Mouse (Mus musculus) left cerebral cortex, postnatal 14 days (tissue): ENCODE results near the gene Gbe1. TPM values are rescaled to one million over a fixed set of nuclear protein-coding genes. Genes with fewer than 3 reads are reported as not detected.

Experiments
- DNase-seq, 2 experiments: peaks; one replicate each; pipeline ENCODE4 v3.0.0; 2021 to 2022; ENCODE audit warnings: low spot score in 2 of 2, mixed read lengths in 1 of 2
- intact Hi-C: fragments of 180-260 bp; cut with DNase I; formaldehyde crosslinking; loops from one replicate; pipeline ENCODE4 v1.15.1; 2025
- total RNA-seq, 2 experiments: library from RNA; stranded (reverse); gene quantifications; 2 replicates each; pipeline ENCODE4 v1.2.3; 2021

The Gbe1 gene
- total RNA-seq, 2 experiments from 2014 or later = 12.7 to 13.0 TPM

DNA sequence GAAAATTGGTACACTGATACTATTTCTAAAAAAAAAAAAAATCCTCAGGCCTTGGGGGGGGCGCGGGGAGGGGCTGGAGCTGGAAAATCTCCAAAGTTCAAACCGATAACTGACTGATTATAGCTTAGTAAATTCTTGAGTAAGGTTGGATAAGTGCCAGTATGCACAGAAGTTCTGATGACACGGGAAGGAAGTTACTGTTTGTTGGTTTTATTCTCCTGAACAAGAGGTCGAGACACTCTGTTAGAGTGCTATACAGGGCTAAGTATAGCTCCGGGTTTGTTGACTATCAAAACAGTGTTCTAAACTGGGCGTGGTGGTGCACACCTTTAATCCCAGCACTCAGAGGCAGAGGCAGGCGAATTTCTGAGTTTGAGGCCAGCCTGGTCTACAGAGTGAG is 36.3 kb downstream of the Gbe1 start:
- no peak for DNase-seq
- intact Hi-C loops = no loop called here

DNA sequence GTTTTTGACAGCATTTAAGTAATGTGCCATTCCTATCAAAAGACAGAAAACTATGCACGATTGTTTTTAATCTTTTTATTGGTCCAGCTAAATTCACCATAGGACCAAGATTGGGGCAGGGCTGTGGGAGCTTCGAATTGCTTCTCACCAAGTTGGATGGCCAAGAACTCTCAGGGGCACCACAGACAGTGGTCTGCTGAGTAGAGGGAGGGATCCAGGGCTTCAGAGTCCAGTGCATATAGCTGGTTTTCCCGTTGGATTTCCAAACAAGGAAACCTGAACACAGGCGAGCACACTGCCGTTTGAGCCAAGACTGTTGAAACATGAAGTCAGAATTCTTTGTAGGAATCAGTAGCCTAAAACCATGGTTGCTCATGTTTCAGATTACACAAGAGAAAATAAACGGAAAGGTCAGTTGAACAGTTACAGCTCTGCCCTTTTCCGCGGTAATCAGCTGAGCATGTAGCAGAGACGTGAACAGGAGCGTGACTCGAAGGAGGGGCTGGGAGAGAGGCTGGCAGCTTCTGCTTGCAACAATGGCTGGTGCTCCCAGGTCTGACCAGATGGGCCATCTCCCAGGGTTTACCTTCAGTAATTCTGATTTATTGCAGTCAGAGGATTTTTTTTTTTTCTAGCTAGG is 38.0 kb downstream of the Gbe1 start:
- no peak for DNase-seq
- intact Hi-C loops = no loop called here

- intact Hi-C loops = no loop called here
- no peak for DNase-seq
These were observed 38.8 kb downstream of the Gbe1 start for GRCm38 (mm10) chr16:70352571-70352970.

- intact Hi-C loops = no loop called here
- DNase-seq = no peak
These were observed 39.3 kb downstream of the Gbe1 start for GRCm38 (mm10) chr16:70353058-70353457.

GRCm38 (mm10) chr16:70358326-70358725 is 44.6 kb downstream of the Gbe1 start:
- intact Hi-C loops = no loop called here

DNA sequence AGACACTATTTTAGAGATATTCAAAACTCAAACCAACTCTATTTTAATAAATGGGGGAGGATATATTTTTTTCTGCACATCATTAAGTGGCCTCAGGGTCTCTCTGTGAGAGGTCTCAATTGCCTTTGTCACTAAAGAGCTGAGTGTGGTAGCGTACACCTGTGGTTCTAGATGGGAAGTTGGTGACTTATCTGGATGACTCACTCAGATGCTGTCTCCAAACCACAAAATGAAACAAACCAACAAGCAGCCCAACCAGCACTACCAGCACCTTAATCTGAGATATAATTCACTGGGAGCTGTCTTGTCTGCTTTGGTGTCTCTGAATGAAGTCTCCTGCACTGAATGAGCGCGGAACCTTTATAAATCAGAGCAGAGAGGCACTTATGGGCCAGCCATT is 51.5 kb downstream of the Gbe1 start:
- DNase-seq = no peak
- intact Hi-C loops = no loop called here

More at GRCm38 (mm10) chr16:70358326-70358725, 44.6 kb downstream of the Gbe1 start:
- no peak for DNase-seq

DNA sequence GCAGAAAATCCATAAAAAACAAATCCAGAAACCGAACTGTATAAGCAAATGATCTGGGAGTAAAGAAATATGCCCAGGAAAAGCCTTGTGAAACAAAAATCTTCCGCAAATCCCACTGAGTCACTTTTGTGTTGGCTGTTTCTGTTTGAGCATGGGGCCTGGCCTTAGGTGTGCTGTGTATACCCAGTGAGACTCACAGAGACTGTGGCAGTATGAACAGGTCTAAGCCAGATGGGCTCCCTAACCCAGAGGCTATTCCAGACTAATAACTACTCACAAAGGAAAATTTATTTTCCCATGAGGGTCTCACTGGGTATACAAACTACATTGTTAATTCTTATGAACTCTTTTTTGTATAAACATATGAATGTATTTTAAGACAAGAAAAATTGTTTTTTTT is 67.3 kb downstream of the Gbe1 start:
- intact Hi-C loops = no loop called here

DNA sequence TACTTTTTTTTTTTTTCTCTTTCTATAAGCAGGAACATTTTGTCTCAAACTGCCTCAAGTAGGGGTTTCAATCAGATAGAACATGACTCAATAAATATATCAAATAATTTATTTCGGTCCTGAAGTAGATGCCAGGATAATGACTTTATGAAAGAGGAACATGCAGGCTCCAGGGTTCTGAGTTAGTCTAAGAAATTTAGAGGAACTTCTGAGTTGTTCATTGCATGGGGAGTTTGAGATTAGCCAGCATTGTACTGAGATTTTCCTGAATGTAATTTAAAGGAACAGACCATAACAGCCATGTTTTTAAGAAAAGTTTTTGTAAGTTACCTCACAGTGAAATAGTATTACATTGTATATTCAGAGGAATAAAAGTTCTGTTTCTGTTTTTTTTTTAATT is 71.7 kb downstream of the Gbe1 start:
- intact Hi-C loops = no loop called here
- no peak for DNase-seq

More for the DNA sequence above, 67.3 kb downstream of the Gbe1 start:
- no peak for DNase-seq

GRCm38 (mm10) chr16:70387385-70387784 is 73.6 kb downstream of the Gbe1 start:
- intact Hi-C loops = no loop called here
- no peak for DNase-seq

- no peak for DNase-seq
- intact Hi-C loops = no loop called here
These were observed 81.5 kb downstream of the Gbe1 start for GRCm38 (mm10) chr16:70395276-70395675.

GRCm38 (mm10) chr16:70407780-70408179 is 94.0 kb downstream of the Gbe1 start:
- no peak for DNase-seq
- intact Hi-C loops = no loop called here

GRCm38 (mm10) chr16:70421077-70421476 is 107.3 kb downstream of the Gbe1 start:
- DNase-seq = no peak
- intact Hi-C loops = no loop called here

DNA sequence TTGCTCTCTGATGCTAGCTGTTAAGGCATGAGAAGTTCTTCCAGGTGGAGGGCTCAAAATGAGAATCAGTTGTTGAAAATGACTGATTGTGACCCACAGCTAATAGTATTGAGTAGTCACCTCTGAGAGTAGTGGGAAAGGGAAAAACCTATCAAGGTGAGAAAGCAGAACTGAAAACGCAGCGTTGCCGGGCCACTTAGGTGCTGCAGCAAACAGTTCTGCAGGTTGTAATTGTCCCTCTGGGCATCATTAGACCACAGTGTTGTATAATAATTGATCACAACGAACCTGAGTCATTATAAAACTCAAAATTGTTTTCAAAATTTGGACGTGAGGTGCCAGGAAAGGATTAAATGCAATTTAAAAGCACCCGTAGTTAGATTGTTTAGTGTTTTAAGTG is 135.8 kb downstream of the Gbe1 start:
- intact Hi-C loops = no loop called here
- DNase-seq = no peak

GRCm38 (mm10) chr16:70475583-70475982 is 161.8 kb downstream of the Gbe1 start:
- DNase-seq = no peak
- intact Hi-C loops = no loop called here

DNA sequence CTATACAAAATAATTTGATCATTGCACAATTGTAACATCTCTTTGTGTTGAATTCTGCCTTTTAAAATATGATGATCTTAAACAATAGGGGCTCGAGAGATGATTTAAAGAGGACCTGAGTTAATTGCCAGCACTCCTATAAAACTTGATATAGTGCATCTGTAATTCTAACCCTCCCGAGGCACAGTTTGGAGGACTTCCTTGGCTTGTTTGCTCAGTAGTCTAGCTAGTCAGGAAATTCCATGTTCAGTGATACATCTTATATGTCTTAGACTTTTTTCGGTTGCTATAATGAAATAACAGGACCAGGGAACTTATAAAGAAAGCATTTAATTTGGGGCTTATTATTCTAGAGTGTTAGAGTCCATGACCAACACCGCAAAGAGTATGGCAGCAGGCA is 162.4 kb downstream of the Gbe1 start:
- DNase-seq = no peak
- intact Hi-C loops = no loop called here

DNA sequence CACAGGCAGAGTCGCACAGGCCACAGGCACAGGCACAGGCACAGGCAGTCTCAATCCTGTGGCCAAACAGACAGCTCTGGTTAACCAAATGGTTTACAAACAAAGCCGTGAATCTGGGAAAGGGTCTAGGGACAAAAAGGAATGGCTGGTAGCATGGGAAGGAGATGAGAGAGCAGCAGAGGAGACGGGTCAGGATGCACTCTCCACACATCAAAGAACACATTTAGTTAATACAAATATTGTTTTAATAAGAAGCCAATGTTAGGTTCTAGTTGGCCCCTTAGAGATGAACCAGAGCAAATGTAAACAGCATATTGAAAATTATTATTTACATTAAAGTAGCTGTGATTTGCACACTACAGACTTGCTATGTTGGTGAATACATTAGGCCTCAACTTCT is 166.7 kb downstream of the Gbe1 start:
- no peak for DNase-seq
- intact Hi-C loops = no loop called here

DNA sequence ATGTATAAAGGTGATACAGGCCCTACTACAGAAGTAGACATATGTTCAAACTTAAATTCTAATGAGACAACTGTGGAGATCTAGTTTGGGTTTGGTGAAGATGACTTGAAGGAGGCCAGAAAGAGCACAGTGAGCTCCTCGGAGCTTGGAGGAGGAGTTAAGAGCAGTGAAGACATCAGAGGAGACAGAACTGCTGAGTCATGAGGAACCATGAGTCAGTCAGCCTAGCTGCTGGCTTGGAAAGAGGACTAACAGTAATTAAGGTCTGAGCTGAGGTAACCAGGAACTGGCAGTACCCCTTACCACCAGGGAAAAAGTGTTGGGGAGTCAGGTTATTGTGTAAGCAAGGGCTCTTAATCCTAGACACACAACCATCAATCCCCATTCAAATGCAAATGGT is 192.7 kb downstream of the Gbe1 start:
- no peak for DNase-seq
- intact Hi-C loops = no loop called here

GRCm38 (mm10) chr16:70510938-70511337 is 197.2 kb downstream of the Gbe1 start:
- intact Hi-C loops = no loop called here
- no peak for DNase-seq

DNA sequence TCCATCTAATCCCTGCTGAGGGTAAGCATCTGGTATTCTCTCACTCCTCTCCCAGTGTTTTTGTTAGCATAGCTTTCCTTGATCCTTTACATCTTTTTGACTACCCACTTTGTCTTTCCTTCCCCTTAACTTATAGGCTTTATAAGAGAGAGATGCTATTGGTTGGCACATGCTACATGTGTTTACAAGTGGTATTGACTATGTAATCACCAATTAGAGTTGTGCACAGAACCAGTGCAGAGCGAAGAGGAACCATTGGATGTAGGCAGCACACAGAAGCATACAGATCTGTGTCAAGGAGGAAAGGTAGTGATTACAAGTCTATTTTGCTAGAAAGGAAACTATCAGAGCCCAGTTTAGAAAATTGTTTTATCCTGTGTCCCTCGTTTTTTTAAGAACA is 209.1 kb downstream of the Gbe1 start:
- intact Hi-C loops = no loop called here
- DNase-seq = no peak

GRCm38 (mm10) chr16:70523566-70523965 is 209.8 kb downstream of the Gbe1 start:
- DNase-seq = no peak
- intact Hi-C loops = no loop called here

GRCm38 (mm10) chr16:70524273-70524672 is 210.5 kb downstream of the Gbe1 start:
- DNase-seq = no peak
- intact Hi-C loops = no loop called here

DNA sequence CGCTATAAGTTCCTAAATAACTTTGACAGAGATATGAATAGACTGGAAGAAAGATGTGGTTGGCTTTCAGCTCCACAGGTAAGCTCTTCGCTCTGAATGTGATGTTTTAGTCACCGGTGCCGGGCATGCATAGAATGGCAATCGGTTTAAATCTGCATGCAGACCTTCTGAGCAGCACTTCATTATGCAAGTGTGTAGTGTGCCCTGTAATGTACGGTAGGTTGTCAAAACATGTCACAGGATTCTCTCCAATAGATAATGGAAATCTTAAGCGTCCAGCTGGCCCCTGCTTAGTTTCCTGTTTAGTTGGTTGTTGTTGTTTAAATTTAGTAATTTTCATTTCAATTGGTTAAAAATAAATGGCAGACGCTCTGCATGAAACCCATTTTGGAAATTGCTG is 213.5 kb downstream of the Gbe1 start:
- intact Hi-C loops = no loop called here
- DNase-seq = no peak
